Comparison of ENCODE assay signal across 10 mouse cellular contexts in the genomic region with DNA sequence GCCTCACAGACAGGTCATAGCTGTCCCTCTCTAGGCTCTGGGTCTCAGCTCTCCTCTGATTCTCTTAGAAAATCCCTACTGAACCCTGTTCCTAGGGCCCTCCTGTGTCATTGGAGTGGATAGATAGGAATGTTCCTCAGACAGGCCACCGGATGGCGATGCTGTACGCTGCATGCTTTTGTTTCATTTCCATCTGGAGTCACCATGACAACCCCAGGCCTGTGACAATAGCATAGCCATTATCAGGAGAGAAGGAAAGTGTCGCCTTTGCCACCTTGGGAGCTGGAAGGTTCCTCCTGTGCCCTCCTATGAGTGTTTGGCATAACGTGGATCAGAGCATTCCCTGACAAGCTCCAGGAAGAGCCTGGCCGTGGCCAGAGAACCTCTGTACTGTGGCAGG.
DNase-seq lines count a peak whose midpoint lies in the region; ATAC-seq and TF ChIP-seq lines count a peak whose summit lies in the region.
"Had no signal": no experiment of that assay in that cellular context is flagged by ENCODE, and none has a peak within 500 bp of the region (broad histone marks: within the 10 kb centered on the region; RNA-seq: fewer than 3 reads in every experiment).

No protein-coding gene starts in this region.

- no peaks in the 10 kb centered on the region for H3K36me3 ChIP-seq in heart, adult 2 months (ENCODE audit: control insufficient read depth, insufficient read depth, low read length)
- H3K36me3 ChIP-seq in heart, embryonic 11.5 days (ENCODE audit: control insufficient read depth, insufficient read depth, low read length) = no peaks in the 10 kb centered on the region
- H3K36me3 ChIP-seq in lung, embryonic 14.5 days (ENCODE audit: insufficient read depth) = no peaks in the 10 kb centered on the region
- H3K36me3 ChIP-seq in hindbrain, embryonic 16.5 days (ENCODE audit: control insufficient read depth, insufficient read depth, low read length) = no peaks in the 10 kb centered on the region
- peaks cover 3% of the 10 kb centered on the region; the same call in 1 of the 2 replicates for H3K36me3 ChIP-seq in kidney, embryonic 16.5 days (ENCODE audit: insufficient read depth, low read length)
- H3K36me3 ChIP-seq: forebrain, embryonic 10.5 days; G1E had no signal

- H3K27ac ChIP-seq in heart, adult 2 months = no peak overlapping the region
- H3K27ac ChIP-seq in heart, embryonic 11.5 days (ENCODE audit: low read depth, low read length) = no peak overlapping the region
- H3K27ac ChIP-seq in lung, embryonic 14.5 days (ENCODE audit: low read depth) = no peak overlapping the region
- H3K27ac ChIP-seq in hindbrain, embryonic 16.5 days (ENCODE audit: low read depth, low read length) = no peak overlapping the region
- no peak overlapping the region for H3K27ac ChIP-seq in kidney, embryonic 16.5 days (ENCODE audit: low read length)
- H3K27ac ChIP-seq: forebrain, embryonic 10.5 days; limb, embryonic 13.5 days had no signal

- H3K4me2 ChIP-seq in heart, embryonic 11.5 days = no peak overlapping the region
- H3K4me2 ChIP-seq in lung, embryonic 14.5 days = no peak overlapping the region
- no peak overlapping the region for H3K4me2 ChIP-seq in hindbrain, embryonic 16.5 days (ENCODE audit: low read length)
- no peak overlapping the region for H3K4me2 ChIP-seq in kidney, embryonic 16.5 days (replicated peaks; ENCODE audit: low read depth, low read length)
- H3K4me2 ChIP-seq: limb, embryonic 13.5 days had no signal

- DNase-seq in heart, adult 2 months = no peak
- DNase-seq in lung, embryonic 14.5 days = no peak
- no peak for DNase-seq in lung, adult 18-20 months
- DNase-seq in WW6 (ENCODE audit: low read depth, low spot score) = peak; percentile 9

- peak; percentile 50 for TF ChIP-seq CTCF in heart, adult 2 months (IDR thresholded peaks at IDR 0.05)
- TF ChIP-seq CTCF in lung, embryonic 14.5 days (IDR thresholded peaks at IDR 0.05; ENCODE audit: low read depth) = peak; percentile 17; the same call in 1 of the 2 replicates

- ATAC-seq in heart, embryonic 11.5 days (replicated peaks; ENCODE audit: insufficient number of reproducible peaks, low FRiP score, low TSS enrichment) = no peak
- ATAC-seq in lung, embryonic 14.5 days (ENCODE audit: insufficient read depth) = no peak
- ATAC-seq in hindbrain, embryonic 16.5 days = peak; percentile 51; the same call in 1 of the 2 replicates
- ATAC-seq in kidney, embryonic 16.5 days (ENCODE audit: low FRiP score, low TSS enrichment) = no peak

- no peak overlapping the region for H3K4me3 ChIP-seq in heart, adult 2 months
- H3K4me3 ChIP-seq in heart, embryonic 11.5 days (ENCODE audit: low read depth, low read length) = no peak overlapping the region
- no peak overlapping the region for H3K4me3 ChIP-seq in lung, embryonic 14.5 days (ENCODE audit: low read depth, low read length)
- H3K4me3 ChIP-seq in hindbrain, embryonic 16.5 days (ENCODE audit: low read length) = no peak overlapping the region
- H3K4me3 ChIP-seq in kidney, embryonic 16.5 days (ENCODE audit: low read length) = no peak overlapping the region
- H3K4me3 ChIP-seq: forebrain, embryonic 10.5 days; limb, embryonic 13.5 days had no signal

- no peaks in the 10 kb centered on the region for H3K9me3 ChIP-seq in heart, embryonic 11.5 days (replicated peaks; ENCODE audit: control insufficient read depth, low read length)
- no peaks in the 10 kb centered on the region for H3K9me3 ChIP-seq in lung, embryonic 14.5 days (ENCODE audit: low read depth, low read length)
- H3K9me3 ChIP-seq in hindbrain, embryonic 16.5 days (ENCODE audit: control insufficient read depth, low read length) = no peaks in the 10 kb centered on the region
- no peaks in the 10 kb centered on the region; the same call in 1 of the 2 replicates for H3K9me3 ChIP-seq in kidney, embryonic 16.5 days (ENCODE audit: low read length)
- H3K9me3 ChIP-seq: forebrain, embryonic 10.5 days; limb, embryonic 13.5 days had no signal

- TF ChIP-seq EP300 in heart, adult 2 months (IDR thresholded peaks at IDR 0.05; ENCODE audit: insufficient read depth, low read depth, low read length) = no peak

- H3K4me1 ChIP-seq in heart, adult 2 months (ENCODE audit: control insufficient read depth, insufficient read depth, low read length) = no peaks in the 10 kb centered on the region
- no peaks in the 10 kb centered on the region for H3K4me1 ChIP-seq in heart, embryonic 11.5 days (ENCODE audit: control insufficient read depth, insufficient read depth, low read length)
- no peaks in the 10 kb centered on the region for H3K4me1 ChIP-seq in lung, embryonic 14.5 days (ENCODE audit: insufficient read depth)
- H3K4me1 ChIP-seq in hindbrain, embryonic 16.5 days (ENCODE audit: control insufficient read depth, insufficient read depth, low read depth, low read length) = peaks cover 16% of the 10 kb centered on the region
- H3K4me1 ChIP-seq in kidney, embryonic 16.5 days (ENCODE audit: insufficient read depth, low read length) = 0 out of 2 replicates have a peak, but pooled peaks cover 17% of the 10 kb centered on the region

- 83% methylated on average over 6 of the region's 6 CpGs for WGBS in heart, adult 2 months
- WGBS in heart, embryonic 11.5 days (ENCODE audit: insufficient replicate concordance) = 76% methylated on average over 6 of the region's 6 CpGs
- 81% methylated on average over 6 of the region's 6 CpGs for WGBS in lung, embryonic 14.5 days
- 42% methylated on average over 6 of the region's 6 CpGs for WGBS in hindbrain, embryonic 16.5 days
- 85% methylated on average over 6 of the region's 6 CpGs for WGBS in kidney, embryonic 16.5 days

- H3K9ac ChIP-seq in heart, adult 2 months (ENCODE audit: low read depth, low read length) = no peak overlapping the region
- H3K9ac ChIP-seq in heart, embryonic 11.5 days (ENCODE audit: low read depth, low read length) = no peak overlapping the region
- H3K9ac ChIP-seq in lung, embryonic 14.5 days = no peak overlapping the region
- no peak overlapping the region for H3K9ac ChIP-seq in hindbrain, embryonic 16.5 days (ENCODE audit: low read depth, low read length)
- no peak overlapping the region for H3K9ac ChIP-seq in kidney, embryonic 16.5 days (replicated peaks; ENCODE audit: low read length)
- H3K9ac ChIP-seq: limb, embryonic 13.5 days had no signal

- TF ChIP-seq POLR2A in heart, adult 2 months (IDR thresholded peaks at IDR 0.05; ENCODE audit: insufficient read depth, low read depth, low read length) = no peak

- no peaks in the 10 kb centered on the region for H3K79me2 ChIP-seq in heart, adult 2 months (replicated peaks; ENCODE audit: control insufficient read depth, insufficient read depth, low read length)

- intact Hi-C loops in heart, adult 2 months (cut with DNase I) = loop anchor here (2.0 kb wide), 1 partner anchor 61 kb away; no protein-coding TSS in a partner anchor

- H3K27me3 ChIP-seq in heart, adult 2 months (ENCODE audit: control insufficient read depth, insufficient read depth, low read length) = no peaks in the 10 kb centered on the region
- no peaks in the 10 kb centered on the region for H3K27me3 ChIP-seq in heart, embryonic 11.5 days (ENCODE audit: control insufficient read depth, insufficient read depth, low read length)
- H3K27me3 ChIP-seq in lung, embryonic 14.5 days (ENCODE audit: insufficient read depth, low read length) = no peaks in the 10 kb centered on the region
- H3K27me3 ChIP-seq in hindbrain, embryonic 16.5 days (replicated peaks; ENCODE audit: control insufficient read depth, insufficient read depth, low read length) = no peaks in the 10 kb centered on the region
- H3K27me3 ChIP-seq in kidney, embryonic 16.5 days (ENCODE audit: insufficient read depth, low read length) = no peaks in the 10 kb centered on the region
- H3K27me3 ChIP-seq: limb, embryonic 13.5 days had no signal
